Mouse (Mus musculus) small intestine, adult 2 months (tissue): ENCODE results near the gene Astn1.

Source experiments
- CTCF ChIP-seq: fragments of 200-500 bp; IDR thresholded peaks from 2 replicates; pipeline ENCODE4 v1.5.1; 2012; ENCODE audit warnings: low read depth, mild to moderate bottlenecking, control low read depth, inconsistent platforms, low read length, moderate library complexity, mixed read lengths; ENCODE audit not compliant: insufficient replicate concordance, insufficient read length; ENCODE audit errors: extremely low read depth
- POLR2A ChIP-seq: fragments of 200-500 bp; IDR thresholded peaks from 2 replicates; pipeline ENCODE4 v1.6.1; 2012; ENCODE audit warnings: low read depth, mild to moderate bottlenecking, control low read depth, inconsistent platforms, low read length, moderate library complexity

- no peak for TF ChIP-seq CTCF
- no peak for TF ChIP-seq POLR2A
Measured at GRCm38 (mm10) chr1:158740161-158740766, 378.2 kb downstream of the Astn1 start.
